Mouse (Mus musculus) MEL-GATA-1-ER (cell line): ENCODE results near the gene Fmr1nb.
"Not testable (repeated sequence)": the region's sequence is repeated elsewhere in the genome, so short reads cannot be mapped to it uniquely, and the experiment has no call there.

Experiments
- DNase-seq: peaks from one replicate; pipeline ENCODE4 v3.0.0-alpha.2; 2012; ENCODE audit warnings: low read depth; ENCODE audit errors: extremely low read depth

Gene Fmr1nb

DNA sequence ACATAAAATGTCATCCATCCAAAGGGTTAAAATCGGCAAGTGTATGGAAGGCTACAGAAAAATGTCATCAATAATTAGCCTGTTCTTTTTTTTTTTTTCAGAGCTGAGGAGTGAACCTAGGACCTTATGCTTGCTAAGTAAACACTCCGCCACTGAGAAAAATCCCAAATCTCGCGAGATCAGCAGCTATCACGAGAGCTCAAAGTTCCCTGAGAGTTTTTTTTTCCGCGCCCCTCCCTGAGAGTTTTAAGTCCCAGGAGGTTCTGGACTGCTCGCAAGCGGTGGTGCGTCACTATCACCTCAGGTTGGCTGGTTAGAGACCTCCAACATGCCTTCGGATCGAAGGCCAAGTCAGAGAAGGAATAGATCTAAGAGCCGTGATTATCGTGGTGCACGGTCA, at the start of gene Fmr1nb:
Fmr1nb (plus strand) TSS at position 234 of the 400 bp plus-strand sequence.
- DNase-seq, result no peak

DNA sequence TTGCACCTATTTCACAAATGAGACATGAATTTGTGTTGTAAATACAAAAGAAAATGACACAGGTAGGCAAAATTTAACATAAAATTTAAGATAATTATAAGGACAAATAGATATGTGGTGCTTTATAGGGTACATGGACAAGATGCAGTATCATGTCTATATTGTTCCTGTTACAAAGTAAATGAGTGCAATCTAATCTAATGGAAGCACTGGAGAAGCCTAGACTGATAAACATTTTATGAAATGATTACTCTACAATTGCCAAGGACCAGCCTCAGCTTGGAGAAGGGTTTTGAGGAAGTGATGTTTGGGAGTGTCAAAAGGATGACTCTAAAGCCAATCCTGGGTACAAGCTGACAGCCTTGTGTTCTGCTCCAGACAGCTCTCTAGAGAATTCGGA, 24.7 kb upstream of the Fmr1nb start:
- no peak for DNase-seq

DNA sequence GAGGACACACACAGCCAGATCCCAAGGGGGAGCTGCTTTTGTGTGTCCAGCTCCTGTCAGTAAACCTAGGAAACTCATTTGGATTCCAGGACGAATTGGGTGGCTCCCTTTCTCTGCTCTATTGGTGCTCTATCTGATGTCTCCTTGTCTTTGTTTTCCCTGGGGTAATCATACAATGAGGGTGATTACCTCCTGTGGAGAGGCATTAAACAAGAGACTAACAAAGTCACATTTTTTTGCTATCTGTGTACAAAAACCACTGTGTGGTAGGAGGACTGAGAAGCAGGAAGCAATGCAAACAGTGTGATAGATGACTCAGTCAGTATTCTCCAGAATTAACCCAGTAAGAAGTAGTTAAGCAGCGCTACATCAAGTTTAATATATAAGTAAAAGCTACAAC, 21.6 kb upstream of the Fmr1nb start:
- DNase-seq, result peak; percentile 82

DNA sequence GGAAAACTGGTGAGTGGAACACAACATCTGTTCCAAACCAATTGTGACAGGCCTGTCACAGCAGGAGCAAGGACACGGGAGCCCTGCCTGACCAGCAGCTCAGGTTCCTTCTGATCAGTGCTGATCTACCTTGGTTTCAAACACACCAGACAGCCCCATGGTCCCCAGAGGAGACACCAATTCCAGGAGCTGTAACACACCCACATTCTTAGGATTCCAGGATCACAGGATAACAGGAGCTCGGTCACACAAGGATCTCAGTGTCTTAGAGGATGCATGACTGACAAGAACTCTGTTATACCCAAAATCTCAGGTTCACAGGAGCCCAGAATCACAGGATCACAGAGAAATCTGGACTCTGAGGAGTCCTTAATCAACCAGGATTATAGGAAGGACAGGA, 58.8 kb downstream of the Fmr1nb start:
- DNase-seq, result not testable (repeated sequence)

DNA sequence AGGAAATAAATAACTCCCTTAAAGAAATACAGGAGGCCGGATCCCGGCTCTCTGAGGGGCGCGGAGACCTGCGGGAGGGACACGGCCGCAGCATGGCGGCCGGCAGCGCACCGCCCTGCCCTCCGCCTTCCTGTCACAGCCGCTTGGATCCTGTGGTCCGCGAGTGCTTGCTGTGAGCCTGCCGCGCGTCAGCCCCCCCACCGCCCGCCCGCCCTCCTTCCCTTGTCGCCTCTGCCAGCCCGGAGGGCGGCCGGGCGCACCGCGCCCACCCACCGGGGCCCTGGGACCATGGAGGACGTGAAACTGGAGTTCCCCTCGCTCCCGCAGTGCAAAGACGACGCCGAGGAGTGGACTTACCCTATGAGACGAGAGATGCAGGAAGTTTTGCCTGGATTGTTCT, 59.4 kb downstream of the Fmr1nb start, which contains the start of gene Gm14698:
Gm14698 (plus strand) TSS at position 35 of the 400 bp plus-strand sequence.
- DNase-seq, result not testable (repeated sequence)

DNA sequence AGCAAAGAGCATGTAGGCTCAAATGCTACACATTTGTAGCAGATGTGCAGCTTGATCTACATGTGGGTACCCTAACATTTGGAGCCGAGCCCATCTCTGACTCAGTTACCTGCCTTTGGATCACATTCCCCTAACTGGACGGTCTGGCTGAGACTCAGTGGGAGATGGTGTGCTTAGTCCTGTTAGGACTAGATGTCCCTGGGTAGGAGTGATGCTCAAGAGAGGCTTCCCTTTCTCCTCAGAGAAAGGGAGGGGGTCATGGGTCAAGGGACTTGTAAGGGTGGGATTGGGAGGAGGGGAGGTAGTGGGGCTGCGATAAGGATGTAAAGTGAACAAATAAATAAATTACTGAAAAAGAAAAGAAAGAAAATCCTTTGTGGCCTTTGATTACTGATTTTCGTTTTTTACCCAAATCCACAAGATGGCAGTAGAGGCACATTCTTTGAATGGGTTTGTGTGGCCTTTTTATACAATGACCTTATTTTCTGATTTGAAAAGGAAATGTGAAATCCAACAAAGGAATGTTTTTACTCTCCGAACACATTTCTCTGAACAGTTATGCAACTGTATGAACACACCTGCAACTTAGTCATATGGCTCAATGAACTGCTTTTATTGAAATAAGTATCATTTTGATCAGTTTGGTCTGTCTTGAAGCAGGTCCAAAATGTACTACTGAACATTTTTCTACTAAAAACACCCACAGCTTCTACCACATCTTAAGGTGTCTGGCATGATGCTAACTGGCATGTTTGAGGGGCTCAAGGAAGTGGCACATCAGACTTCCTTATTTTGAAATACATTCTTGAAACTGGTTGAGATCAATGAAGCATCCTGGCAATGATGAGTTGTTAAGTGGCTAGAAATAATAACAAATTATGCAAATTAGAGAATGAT, 78.2 kb downstream of the Fmr1nb start:
- DNase-seq, result peak; percentile 4
